Mouse (Mus musculus) kidney, embryonic 16.5 days (tissue): ENCODE results near the gene Faap100. TPM values are rescaled to one million over a fixed set of nuclear protein-coding genes. Genes with fewer than 3 reads are reported as not detected.
"Not testable (repeated sequence)": the region's sequence is repeated elsewhere in the genome, so short reads cannot be mapped to it uniquely, and the experiment has no call there.

Experiments
- ATAC-seq: fragments of 200-750 bp; cut with Nextera tagmentation; 2 replicates; pipeline ENCODE4 v1.8.0; 2017; ENCODE audit warnings: moderate TSS enrichment; ENCODE audit not compliant: low FRiP score, low TSS enrichment
- H3K27ac ChIP-seq: fragments of 300-500 bp; sonication (generic); 2 replicates; pipeline ENCODE4 v1.5.1; 2014; ENCODE audit warnings: low read length
- H3K27me3 ChIP-seq: fragments of 300-500 bp; sonication (generic); 2 replicates; pipeline ENCODE4 v1.6.1; 2014; ENCODE audit warnings: low read length, control low read depth, mixed read lengths; ENCODE audit not compliant: insufficient read depth
- H3K36me3 ChIP-seq: fragments of 300-500 bp; sonication (generic); 2 replicates; pipeline ENCODE4 v1.6.1; 2014; ENCODE audit warnings: low read length, control low read depth, mixed read lengths; ENCODE audit not compliant: insufficient read depth
- H3K4me1 ChIP-seq: fragments of 300-500 bp; sonication (generic); 2 replicates; pipeline ENCODE4 v1.6.1; 2014; ENCODE audit warnings: low read length, control low read depth, mixed read lengths; ENCODE audit not compliant: insufficient read depth
- H3K4me2 ChIP-seq: fragments of 300-500 bp; sonication (generic); replicated peaks from 2 replicates; pipeline ENCODE4 v1.6.1; 2014; ENCODE audit warnings: low read depth, low read length
- H3K4me3 ChIP-seq: fragments of 300-500 bp; sonication (generic); 2 replicates; pipeline ENCODE4 v1.5.1; 2014; ENCODE audit warnings: mild to moderate bottlenecking, low read length
- H3K9ac ChIP-seq: fragments of 300-500 bp; sonication (generic); replicated peaks from 2 replicates; pipeline ENCODE4 v1.6.1; 2014; ENCODE audit warnings: low read length
- H3K9me3 ChIP-seq: fragments of 300-500 bp; sonication (generic); 2 replicates; pipeline ENCODE4 v1.6.1; 2016; ENCODE audit warnings: low read length, control low read depth
- WGBS: fragments of 180-500 bp; shearing (Covaris S2); extraction: QIAGEN DNeasy Blood & Tissue Kit; methylation state at CpG from one replicate; pipeline ENCODE4 v1.1.7; 2014; 5-methylcytosine and 5-hydroxymethylcytosine counted together
- polyA plus RNA-seq: library from polyadenylated mRNA; unstranded; fragments of >200 nt; fragmentation: Nextera tagmentation; extraction: Ambion mirVana; gene quantifications from 2 replicates; pipeline ENCODE4 v1.2.1, GENCODE M21; 2015

Faap100 gene
- polyA plus RNA-seq, 1 experiment from 2014 or later = 42.3 TPM

DNA sequence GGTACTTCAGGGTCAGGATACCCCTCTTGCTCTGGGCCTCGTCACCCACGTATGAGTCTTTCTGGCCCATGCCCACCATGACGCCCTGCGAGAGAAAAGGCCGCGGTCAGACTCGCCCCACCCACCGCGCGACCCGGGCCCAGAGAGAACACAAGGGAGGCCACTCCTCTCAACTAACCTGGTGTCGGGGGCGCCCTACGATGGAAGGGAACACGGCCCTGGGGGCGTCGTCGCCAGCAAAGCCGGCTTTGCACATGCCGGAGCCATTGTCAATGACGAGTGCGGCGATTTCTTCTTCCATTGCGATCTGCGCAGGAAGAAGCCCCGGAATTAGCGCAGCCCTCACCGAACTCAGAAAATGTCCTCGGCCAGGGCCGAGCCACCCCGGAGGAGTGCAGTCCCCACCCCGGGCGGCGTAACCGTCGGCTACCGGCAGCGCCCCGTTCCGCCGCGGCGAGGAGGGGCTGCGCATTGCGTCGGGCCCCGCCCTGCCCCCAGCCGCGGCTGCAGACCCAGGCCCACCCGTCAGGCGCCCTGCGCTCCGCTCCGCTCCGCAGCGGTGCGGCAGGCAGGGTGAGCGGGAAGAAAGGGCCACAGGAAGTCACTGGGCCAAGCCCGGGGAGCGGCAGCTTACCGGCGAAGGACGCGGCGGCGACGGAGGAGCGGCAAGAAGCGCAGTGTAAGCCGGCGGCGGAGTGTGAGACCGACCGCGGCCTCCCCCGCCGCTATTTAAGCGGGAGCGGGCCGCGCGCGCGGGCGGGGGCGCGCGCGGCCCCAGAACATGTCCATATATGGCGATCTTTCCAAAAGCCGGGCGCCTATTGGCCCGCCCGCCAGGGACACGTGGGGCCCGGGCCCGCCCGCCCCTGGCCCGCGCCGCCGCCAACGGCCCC is 30.5 kb downstream of the Faap100 start, which contains the start of gene Actg1:
Gene Actg1, minus strand, starts transcription at position 752 of the 893 bp plus-strand sequence.
- WGBS = 3% methylated on average over 99 of the region's 103 CpGs
- peak; percentile 60 for ATAC-seq

GRCm38 (mm10) chr11:120347301-120347700 is 31.3 kb downstream of the Faap100 start:
- peaks cover 19% of the 10 kb centered on the region for H3K4me1 ChIP-seq
- no peaks in the 10 kb centered on the region for H3K9me3 ChIP-seq
- H3K4me3 ChIP-seq = peak overlapping the region; percentile 99
- H3K9ac ChIP-seq = peak overlapping the region; percentile 100
- peak overlapping the region; percentile 57 for H3K4me2 ChIP-seq
- WGBS = 3% methylated on average over 10 of the region's 10 CpGs
- no peak for ATAC-seq
- H3K27ac ChIP-seq = peak overlapping the region; percentile 99
- H3K27me3 ChIP-seq = no peaks in the 10 kb centered on the region
- H3K36me3 ChIP-seq = peaks cover 15% of the 10 kb centered on the region

More for the DNA sequence above, 30.5 kb downstream of the Faap100 start, which contains the start of gene Actg1:
- Histone ChIP-seq H3K4me2 (peak within 1 kb of the TSS; percentile 57), H3K4me1 (peaks cover 23% of the 10 kb centered on the region), H3K4me3 (peak within 1 kb of the TSS; percentile 99), H3K9ac (peak within 1 kb of the TSS; percentile 100), H3K27me3 (no peaks in the 10 kb centered on the region), H3K27ac (peak within 1 kb of the TSS; percentile 100), H3K9me3 (no peaks in the 10 kb centered on the region), H3K36me3 (peaks cover 15% of the 10 kb centered on the region)

- WGBS = 27% methylated on average over 10 of the region's 13 CpGs
Measured at GRCm38 (mm10) chr11:120346383-120347034, 32.1 kb downstream of the Faap100 start.

DNA sequence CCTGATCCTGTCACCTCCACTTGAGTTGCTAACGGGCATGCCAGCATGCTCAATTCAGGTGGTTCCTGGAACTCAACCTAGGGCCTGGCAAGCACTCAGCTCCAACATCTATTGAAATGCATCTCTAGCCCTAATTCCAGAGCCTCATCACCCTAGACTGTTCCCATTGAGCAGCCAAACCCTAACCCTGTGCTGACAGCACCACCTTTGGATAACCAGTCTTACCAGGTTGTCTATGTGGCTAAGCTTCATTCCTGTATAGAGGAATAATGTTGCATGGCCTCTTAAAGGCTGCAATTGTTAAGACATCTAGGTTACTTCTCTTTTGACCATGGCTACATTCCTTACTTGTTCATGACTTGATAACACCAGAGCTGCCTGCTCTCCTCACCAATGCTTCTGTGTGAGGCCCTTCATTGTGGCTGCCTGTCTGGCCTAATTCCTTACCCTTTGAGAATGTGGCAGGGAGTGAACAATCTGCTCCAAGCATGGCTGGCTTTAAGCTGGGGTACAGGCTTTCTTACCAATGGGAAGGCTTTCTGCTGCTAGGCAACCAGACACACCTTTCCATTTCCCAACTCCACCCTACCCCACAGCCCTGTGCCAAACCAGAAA is 33.4 kb downstream of the Faap100 start:
- H3K4me3 ChIP-seq = peak overlapping the region; percentile 33
- 27% methylated on average over 1 of the region's 1 CpGs for WGBS
- peaks cover 15% of the 10 kb centered on the region for H3K36me3 ChIP-seq
- no peaks in the 10 kb centered on the region for H3K27me3 ChIP-seq
- peaks cover 5% of the 10 kb centered on the region for H3K4me1 ChIP-seq
- H3K4me2 ChIP-seq = peak overlapping the region; percentile 50
- no peaks in the 10 kb centered on the region for H3K9me3 ChIP-seq
- peak overlapping the region; percentile 56; the same call in 1 of the 2 replicates for H3K9ac ChIP-seq
- ATAC-seq = no peak
- H3K27ac ChIP-seq = peak overlapping the region; percentile 55; the same call in 1 of the 2 replicates

More at GRCm38 (mm10) chr11:120346383-120347034, 32.1 kb downstream of the Faap100 start:
- H3K27me3 ChIP-seq, H3K9me3 ChIP-seq, H3K27ac ChIP-seq, ATAC-seq: not testable (repeated sequence)
- peaks cover 17% of the 10 kb centered on the region for H3K4me1 ChIP-seq
- peak overlapping the region; percentile 68 for H3K9ac ChIP-seq
- peak overlapping the region; percentile 68 for H3K4me2 ChIP-seq
- peaks cover 15% of the 10 kb centered on the region for H3K36me3 ChIP-seq
- H3K4me3 ChIP-seq = peak overlapping the region; percentile 59

- H3K4me1 ChIP-seq = peaks cover 9% of the 10 kb centered on the region
- H3K4me2 ChIP-seq = no peak overlapping the region
- WGBS = 57% methylated on average over 5 of the region's 5 CpGs
- no peak for ATAC-seq
- H3K27ac ChIP-seq = peak overlapping the region; percentile 35; the same call in 1 of the 2 replicates
- H3K27me3 ChIP-seq = no peaks in the 10 kb centered on the region
- peaks cover 15% of the 10 kb centered on the region for H3K36me3 ChIP-seq
- H3K9me3 ChIP-seq = no peaks in the 10 kb centered on the region
- H3K4me3 ChIP-seq = no peak overlapping the region
- H3K9ac ChIP-seq = no peak overlapping the region
Measured at GRCm38 (mm10) chr11:120344310-120344920, 34.1 kb downstream of the Faap100 start.

- Histone ChIP-seq H3K27ac (peak overlapping the region; percentile 35; the same call in 1 of the 2 replicates), H3K36me3 (peaks cover 15% of the 10 kb centered on the region), H3K4me2 (no peak overlapping the region), H3K4me3 (no peak overlapping the region), H3K9ac (no peak overlapping the region), H3K4me1 (peaks cover 9% of the 10 kb centered on the region), H3K27me3 (no peaks in the 10 kb centered on the region), H3K9me3 (no peaks in the 10 kb centered on the region)
- no peak for ATAC-seq
- WGBS = 64% methylated on average over 5 of the region's 5 CpGs
Measured at GRCm38 (mm10) chr11:120343519-120344309, 34.9 kb downstream of the Faap100 start.

- H3K4me2 ChIP-seq = no peak overlapping the region
- H3K27ac ChIP-seq = no peak overlapping the region
- no peaks in the 10 kb centered on the region for H3K27me3 ChIP-seq
- H3K9me3 ChIP-seq = no peaks in the 10 kb centered on the region
- H3K9ac ChIP-seq = no peak overlapping the region
- WGBS = 93% methylated on average over 5 of the region's 5 CpGs
- peaks cover 15% of the 10 kb centered on the region for H3K36me3 ChIP-seq
- peaks cover 9% of the 10 kb centered on the region for H3K4me1 ChIP-seq
- no peak for ATAC-seq
- no peak overlapping the region for H3K4me3 ChIP-seq
Measured at GRCm38 (mm10) chr11:120342656-120343160, 35.9 kb downstream of the Faap100 start.

DNA sequence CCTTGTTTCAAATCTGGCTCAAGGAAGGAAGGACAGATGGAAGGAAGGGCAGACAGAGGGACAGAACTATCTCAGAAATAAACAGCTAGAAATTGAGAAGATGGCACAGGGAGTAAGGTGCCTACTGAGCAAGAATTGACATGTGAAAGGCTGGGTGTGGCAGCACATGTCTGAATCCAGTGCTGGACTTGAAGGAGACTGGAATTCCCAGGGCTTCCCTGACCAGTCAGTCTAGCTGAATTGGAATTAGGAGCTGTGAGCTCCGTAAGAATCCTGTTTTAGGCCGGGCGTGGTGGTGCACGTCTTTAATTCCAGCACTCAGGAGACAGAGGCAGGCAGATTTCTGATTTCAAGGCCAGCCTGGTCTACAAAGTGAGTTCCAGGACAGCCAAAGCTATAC is 36.9 kb downstream of the Faap100 start:
- no peak overlapping the region for H3K4me3 ChIP-seq
- H3K9ac ChIP-seq = no peak overlapping the region
- H3K9me3 ChIP-seq = no peaks in the 10 kb centered on the region
- 96% methylated on average over 4 of the region's 4 CpGs for WGBS
- no peaks in the 10 kb centered on the region for H3K27me3 ChIP-seq
- ATAC-seq = no peak
- peaks cover 9% of the 10 kb centered on the region for H3K4me1 ChIP-seq
- peaks cover 11% of the 10 kb centered on the region for H3K36me3 ChIP-seq
- no peak overlapping the region for H3K4me2 ChIP-seq
- no peak overlapping the region for H3K27ac ChIP-seq
